In the genomic region with DNA sequence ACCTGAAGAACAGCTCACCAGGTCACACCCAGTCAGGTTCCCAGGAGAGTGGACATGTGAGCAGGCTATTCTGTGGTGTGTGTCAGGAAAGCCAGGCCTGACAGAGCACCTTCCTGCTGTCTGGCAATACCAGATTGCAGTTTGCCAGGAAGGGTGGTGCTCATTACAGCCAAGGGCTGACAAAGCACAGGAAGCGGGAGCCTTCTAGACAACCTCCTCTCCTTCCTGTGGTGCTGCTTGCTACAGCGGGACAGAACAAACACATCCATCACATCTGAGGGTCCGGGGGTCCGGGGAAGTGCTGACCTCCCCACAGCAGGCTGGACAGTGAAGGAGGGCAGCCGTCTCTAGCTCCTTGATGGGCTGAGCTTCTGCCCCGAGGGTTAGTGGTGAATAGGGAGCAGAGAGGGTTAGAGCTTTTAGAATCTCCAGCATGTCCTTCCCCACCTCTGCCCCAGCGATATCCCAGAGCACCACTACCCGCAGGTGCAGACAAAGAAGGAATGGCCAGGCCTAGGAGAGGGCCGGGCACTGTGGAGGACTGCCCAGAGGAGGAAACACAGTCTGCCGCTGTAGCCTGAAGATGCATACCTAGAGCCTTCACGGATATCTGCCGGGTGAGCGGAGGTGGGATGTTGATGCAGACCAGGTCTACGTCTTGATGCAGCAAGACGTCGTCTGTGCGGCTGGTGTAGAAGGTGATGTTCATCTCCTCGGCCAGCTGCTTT, we compare ENCODE assay signal across 8 mouse cellular contexts. TPM values are rescaled to one million over a fixed set of nuclear protein-coding genes. Genes with fewer than 3 reads are reported as not detected.
DNase-seq lines count a peak whose midpoint lies in the region; ATAC-seq and TF ChIP-seq lines count a peak whose summit lies in the region.

No protein-coding gene starts in this region.

- intact Hi-C loops in left cerebral cortex, postnatal 14 days (cut with DNase I), result no loop called here
- intact Hi-C loops in gastrocnemius, postnatal 14 days (cut with DNase I; ENCODE audit: low total_unique reads), result no loop called here

- 61% methylated on average over 18 of the region's 18 CpGs for WGBS in spleen, adult 2 months

- H3K27ac ChIP-seq in spleen, adult 2 months (ENCODE audit: insufficient read depth, low read length), result peak overlapping the region; percentile 63

- no peak overlapping the region for H3K4me3 ChIP-seq in spleen, adult 2 months (ENCODE audit: extremely low read depth, insufficient read depth, insufficient read length)

- H3K36me3 ChIP-seq in spleen, adult 2 months (ENCODE audit: control insufficient read depth, insufficient read depth, low read length), result no peaks in the 10 kb centered on the region

- DNase-seq in spleen, adult 2 months (ENCODE audit: low read depth in 1 of 2, low spot score in 2 of 2), result peak in 1 of 2 experiments; percentile 23
- no peak for DNase-seq in spleen, postnatal 10 days (ENCODE audit: low spot score in 2 of 2)
- DNase-seq in heart, adult 9 months (ENCODE audit: low spot score in 2 of 2), result peak; percentile 76 to 88
- peak; percentile 67 to 86 for DNase-seq in kidney, postnatal 36 days
- DNase-seq in right cerebral cortex, adult 18-20 months, result no peak
- DNase-seq in left cerebral cortex, postnatal 14 days (ENCODE audit: low spot score in 2 of 2), result no peak
- no peak for DNase-seq in gastrocnemius, postnatal 14 days

- ATAC-seq in megakaryocyte progenitor cell, adult 5-6 weeks (replicated peaks; ENCODE audit: poor library complexity), result peak; percentile 84

- TF ChIP-seq CTCF in spleen, adult 2 months (IDR thresholded peaks at IDR 0.05; ENCODE audit: extremely low read depth, insufficient read depth, insufficient read length, insufficient replicate concordance), result no peak

- no peaks in the 10 kb centered on the region for H3K4me1 ChIP-seq in spleen, adult 2 months (ENCODE audit: control insufficient read depth, insufficient read depth, insufficient read length)

- no peaks in the 10 kb centered on the region for H3K27me3 ChIP-seq in spleen, adult 2 months (ENCODE audit: control insufficient read depth, insufficient read depth, low read length)

- no peak for TF ChIP-seq POLR2A in spleen, adult 2 months (IDR thresholded peaks at IDR 0.05; ENCODE audit: low read depth, low read length)

RNA-seq across cellular contexts. Expression of gene Enkd1, which starts 19.6 kb away (rescaled TPM):
- polyA plus RNA-seq in spleen, adult 2 months (2012; rRNA removed), result 4.3 and 6.2 TPM in 2 replicates
- total RNA-seq in megakaryocyte progenitor cell, adult 5-6 weeks (2015), result 12.7 and 13.0 TPM in 2 replicates
- total RNA-seq in megakaryocyte progenitor cell, adult 5-6 weeks (2017), result 10.4 and 13.9 TPM in 2 replicates
- total RNA-seq in left cerebral cortex, postnatal 14 days (2021), result 10 to 100 TPM in 1 of 2 experiments, 1 to 10 TPM in 1; 10.0 to 12.3 TPM
- 1 to 10 TPM; 1.6 to 1.7 TPM for total RNA-seq in gastrocnemius, postnatal 14 days (2021)

RNA-seq across cellular contexts. Expression of gene 4933405L10Rik, which starts 20.1 kb away (rescaled TPM):
- not detected in 2 replicates for polyA plus RNA-seq in spleen, adult 2 months (2012; rRNA removed)
- total RNA-seq in megakaryocyte progenitor cell, adult 5-6 weeks (2015), result not detected in 2 replicates
- total RNA-seq in megakaryocyte progenitor cell, adult 5-6 weeks (2017), result not detected in 2 replicates
- under 1 TPM in 1 of 2 experiments, not detected in 1; 0.78 TPM for total RNA-seq in left cerebral cortex, postnatal 14 days (2021)
- not detected for total RNA-seq in gastrocnemius, postnatal 14 days (2021)

RNA-seq across cellular contexts. Expression of gene Pard6a, which starts 26.6 kb away (rescaled TPM):
- polyA plus RNA-seq in spleen, adult 2 months (2012; rRNA removed), result 8.7 and 12.1 TPM in 2 replicates
- total RNA-seq in megakaryocyte progenitor cell, adult 5-6 weeks (2015), result 5.8 and 7.1 TPM in 2 replicates
- total RNA-seq in megakaryocyte progenitor cell, adult 5-6 weeks (2017), result 16.2 and 23.9 TPM in 2 replicates
- total RNA-seq in left cerebral cortex, postnatal 14 days (2021), result 10 to 100 TPM; 45.6 to 49.5 TPM
- total RNA-seq in gastrocnemius, postnatal 14 days (2021), result 1 to 10 TPM; 5.2 to 7.0 TPM

RNA-seq across cellular contexts. Expression of gene Acd, which starts 26.7 kb away (rescaled TPM):
- 47.3 and 62.1 TPM in 2 replicates for polyA plus RNA-seq in spleen, adult 2 months (2012; rRNA removed)
- 40.1 and 56.7 TPM in 2 replicates for total RNA-seq in megakaryocyte progenitor cell, adult 5-6 weeks (2015)
- 21.4 and 28.1 TPM in 2 replicates for total RNA-seq in megakaryocyte progenitor cell, adult 5-6 weeks (2017)
- total RNA-seq in left cerebral cortex, postnatal 14 days (2021), result 10 to 100 TPM; 46.1 to 47.9 TPM
- total RNA-seq in gastrocnemius, postnatal 14 days (2021), result 10 to 100 TPM in 1 of 2 experiments, 1 to 10 TPM in 1; 9.2 to 10.3 TPM

RNA-seq across cellular contexts. Expression of gene Gfod2, which starts 30.9 kb away (rescaled TPM):
- polyA plus RNA-seq in spleen, adult 2 months (2012; rRNA removed), result 2.3 and 2.4 TPM in 2 replicates
- total RNA-seq in megakaryocyte progenitor cell, adult 5-6 weeks (2015), result 0.74 and 1.0 TPM in 2 replicates
- 1.4 and 4.2 TPM in 2 replicates for total RNA-seq in megakaryocyte progenitor cell, adult 5-6 weeks (2017)
- total RNA-seq in left cerebral cortex, postnatal 14 days (2021), result 10 to 100 TPM; 20.6 to 20.9 TPM
- total RNA-seq in gastrocnemius, postnatal 14 days (2021), result 1 to 10 TPM; 7.8 to 7.9 TPM

Comparison
In these comparisons a context has a peak if more than half of its experiments do, and no peak if none do; other contexts are left out.
1. DNase-seq: peak in heart, adult 9 months (2 of 2) and kidney, postnatal 36 days (2 of 2); none in spleen, postnatal 10 days (0 of 2), right cerebral cortex, adult 18-20 months (single experiment), left cerebral cortex, postnatal 14 days (0 of 2) and gastrocnemius, postnatal 14 days (single experiment).
2. RNA of gene Enkd1, which starts 19.6 kb away (total RNA-seq): 10.4 to 13.9 TPM in megakaryocyte progenitor cell, adult 5-6 weeks and 10.0 to 12.3 TPM in left cerebral cortex, postnatal 14 days; 1.6 to 1.7 TPM in gastrocnemius, postnatal 14 days; every median in the first group is over 4 times any median in the second.